Mouse (Mus musculus) thymus, postnatal 14 days (tissue): ENCODE data around the gene Kif22.
A peak's percentile ranks its signal among the peaks of the same experiment; 100 is the strongest.
"Not testable (repeated sequence)": the region's sequence is repeated elsewhere in the genome, so short reads cannot be mapped to it uniquely, and the experiment has no call there.

Source experiments
- DNase-seq: peaks from one replicate; pipeline ENCODE4 v3.0.0; 2021

The Kif22 gene

GRCm38 (mm10) chr7:127041851-127042672 lies at the start of gene Kif22:
TSS of gene Kif22 (minus strand) at chr7:127042471.
- DNase-seq, result peak; percentile 91

- DNase-seq, result peak; percentile 96
These were observed 49.0 kb upstream of the Kif22 start, which contains the start of gene AI467606 for GRCm38 (mm10) chr7:127091114-127091896. TSS of gene AI467606 (plus strand) at chr7:127091359.

- DNase-seq, result no peak
These were observed 48.2 kb upstream of the Kif22 start for GRCm38 (mm10) chr7:127090154-127091113.

GRCm38 (mm10) chr7:127088901-127089845 lies 46.9 kb upstream of the Kif22 start:
- peak; percentile 64 for DNase-seq

- no peak for DNase-seq
These were observed 45.8 kb upstream of the Kif22 start for GRCm38 (mm10) chr7:127088083-127088482.

GRCm38 (mm10) chr7:127087278-127088010 lies 45.2 kb upstream of the Kif22 start, which contains the start of gene Zg16:
TSS of gene Zg16 (minus strand) at chr7:127087328.
- DNase-seq, result not testable (repeated sequence)

- DNase-seq, result not testable (repeated sequence)
These were observed 43.5 kb upstream of the Kif22 start for GRCm38 (mm10) chr7:127085751-127086150.

GRCm38 (mm10) chr7:127084794-127085193 lies 42.5 kb upstream of the Kif22 start:
- no peak for DNase-seq

- DNase-seq, result no peak
These were observed 41.4 kb upstream of the Kif22 start for GRCm38 (mm10) chr7:127083689-127084088.

GRCm38 (mm10) chr7:127082995-127083394 lies 40.7 kb upstream of the Kif22 start:
- no peak for DNase-seq

GRCm38 (mm10) chr7:127082271-127082670 lies 40.0 kb upstream of the Kif22 start:
- no peak for DNase-seq

GRCm38 (mm10) chr7:127080045-127080444 lies 37.8 kb upstream of the Kif22 start:
- no peak for DNase-seq

GRCm38 (mm10) chr7:127077692-127078091 lies 35.4 kb upstream of the Kif22 start:
- peak; percentile 62 for DNase-seq

GRCm38 (mm10) chr7:127076188-127076587 lies 33.9 kb upstream of the Kif22 start:
- no peak for DNase-seq

GRCm38 (mm10) chr7:127073221-127073620 lies 30.9 kb upstream of the Kif22 start:
- DNase-seq, result no peak

- no peak for DNase-seq
These were observed 28.7 kb upstream of the Kif22 start for GRCm38 (mm10) chr7:127070871-127071413.

GRCm38 (mm10) chr7:127066317-127066716 lies 24.0 kb upstream of the Kif22 start:
- no peak for DNase-seq

- no peak for DNase-seq
These were observed 23.3 kb upstream of the Kif22 start for GRCm38 (mm10) chr7:127065538-127065937.

- DNase-seq, result peak; percentile 50
These were observed 12.8 kb upstream of the Kif22 start for GRCm38 (mm10) chr7:127055026-127055585.

- DNase-seq, result no peak
These were observed 11.0 kb downstream of the Kif22 start for GRCm38 (mm10) chr7:127031244-127031643.
